9 mouse cellular contexts compared by ENCODE assay signal in the genomic region with DNA sequence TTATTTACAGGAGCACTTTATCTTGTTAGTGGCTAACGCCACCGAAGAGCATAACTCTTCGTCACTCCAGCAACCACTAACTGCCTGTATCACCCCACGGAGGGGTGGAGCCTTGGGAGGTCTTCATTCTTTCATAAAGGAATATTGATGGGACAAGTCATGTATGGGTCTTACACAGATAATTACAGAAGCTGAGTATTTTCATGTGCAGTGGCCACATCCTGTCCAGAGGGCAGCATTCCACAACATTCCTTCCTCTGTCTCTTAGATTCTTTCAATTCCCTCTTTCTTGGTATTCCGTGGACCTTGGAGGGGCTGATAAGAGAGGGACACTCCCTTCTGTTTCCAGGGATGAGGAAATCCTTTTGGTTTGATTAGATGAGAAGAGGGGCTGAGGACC.
"Had no signal": no experiment of that assay in that cellular context is flagged by ENCODE, and none has a peak within 500 bp of the region (broad histone marks: within the 10 kb centered on the region; RNA-seq: fewer than 3 reads in every experiment).

No protein-coding gene starts in this region.

- H3K27me3 ChIP-seq: midbrain, embryonic 15.5 days; neural tube, embryonic 13.5 days; stomach, embryonic 15.5 days had no signal

- DNase-seq: retina, postnatal 1 day; right cerebral cortex, postnatal 4 days; thymus, postnatal 36 days had no signal

- H3K4me3 ChIP-seq: left cerebral cortex, adult 2 months; limb, embryonic 10.5 days; midbrain, embryonic 15.5 days; neural tube, embryonic 13.5 days; stomach, embryonic 15.5 days had no signal

- H3K36me3 ChIP-seq: limb, embryonic 10.5 days; midbrain, embryonic 15.5 days; neural tube, embryonic 13.5 days; stomach, embryonic 15.5 days had no signal

- H3K9me3 ChIP-seq: limb, embryonic 10.5 days; midbrain, embryonic 15.5 days; neural tube, embryonic 13.5 days; stomach, embryonic 15.5 days had no signal

- H3K4me2 ChIP-seq: liver, embryonic 11.5 days; midbrain, embryonic 15.5 days; neural tube, embryonic 13.5 days; stomach, embryonic 15.5 days had no signal

- H3K27ac ChIP-seq: left cerebral cortex, adult 2 months; limb, embryonic 10.5 days; midbrain, embryonic 15.5 days; neural tube, embryonic 13.5 days; stomach, embryonic 15.5 days had no signal

- H3K4me1 ChIP-seq: limb, embryonic 10.5 days had no signal

- H3K9ac ChIP-seq: midbrain, embryonic 15.5 days; neural tube, embryonic 13.5 days; stomach, embryonic 15.5 days had no signal

- ATAC-seq: midbrain, embryonic 15.5 days had no signal
